Mouse (Mus musculus): ENCODE data around the gene Ctrl. TPM values are rescaled to one million over a fixed set of nuclear protein-coding genes. Genes with fewer than 3 reads are reported as not detected.

The Ctrl gene
- polyA plus RNA-seq, 1 experiment: 1.5 TPM

DNA sequence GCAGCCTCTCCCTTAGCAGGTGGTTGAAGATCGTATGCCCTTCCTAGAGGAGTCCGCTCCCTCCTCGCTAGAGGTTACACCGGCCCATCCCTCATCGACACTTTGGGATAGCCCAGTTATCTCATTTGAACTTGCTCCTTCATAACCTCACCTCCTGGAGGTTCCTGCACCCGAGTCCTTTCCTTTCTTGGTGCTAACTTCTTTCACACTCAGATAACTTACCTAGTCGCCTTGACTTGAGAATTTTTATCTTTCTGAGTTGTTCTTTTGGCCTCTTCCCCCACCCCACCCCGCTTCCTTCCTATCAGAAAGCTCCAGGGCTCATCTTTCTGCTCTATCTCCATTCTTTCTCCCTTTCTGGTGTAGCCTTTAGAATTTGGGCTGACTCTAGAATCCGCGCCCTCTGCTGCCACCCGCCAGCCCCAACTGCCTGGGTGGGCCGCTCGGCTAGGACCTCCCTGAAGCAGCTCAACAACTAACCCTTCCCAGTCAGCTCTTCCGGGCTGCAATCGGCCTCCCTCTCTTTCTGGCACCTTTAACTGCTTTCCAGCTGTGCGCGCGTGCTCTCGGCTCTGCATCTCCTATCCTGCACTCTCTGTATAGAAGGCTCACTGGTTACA lies 33.1 kb upstream of the Ctrl start:
- Histone ChIP-seq H3K4me1 (ENCODE audit: control insufficient read depth, insufficient read depth, low read length) (peaks cover 10% of the 10 kb centered on the region; the same call in 1 of the 2 replicates), H3K4me3 (ENCODE audit: insufficient read depth, low read depth, low read length) (peak overlapping the region; percentile 80; the same call in 1 of the 2 replicates), H3K36me3 (ENCODE audit: control insufficient read depth, insufficient read depth, low read length) (no peaks in the 10 kb centered on the region), H3K27me3 (replicated peaks; ENCODE audit: control insufficient read depth, insufficient read depth, low read length) (no peaks in the 10 kb centered on the region), H3K27ac (ENCODE audit: insufficient read depth, low read depth, low read length) (no peak overlapping the region)
- no peak for DNase-seq
- WGBS: 27% methylated on average over 19 of the region's 19 CpGs
- no peak for TF ChIP-seq CTCF (conservative IDR thresholded peaks at IDR 0.05; ENCODE audit: insufficient read depth, insufficient read length, low read depth, low read length)
- no peak for TF ChIP-seq POLR2A (IDR thresholded peaks at IDR 0.05; ENCODE audit: low read depth, low read length)

GRCm38 (mm10) chr8:105965905-105966341 lies 32.3 kb upstream of the Ctrl start, which contains the start of gene Slc12a4:
Slc12a4 (minus strand) TSS chr8:105966097.
- Histone ChIP-seq H3K27ac (ENCODE audit: insufficient read depth, low read depth, low read length) (peak within 1 kb of the TSS; percentile 84), H3K4me3 (ENCODE audit: insufficient read depth, low read depth, low read length) (peak within 1 kb of the TSS; percentile 80), H3K27me3 (replicated peaks; ENCODE audit: control insufficient read depth, insufficient read depth, low read length) (no peaks in the 10 kb centered on the region), H3K36me3 (ENCODE audit: control insufficient read depth, insufficient read depth, low read length) (no peaks in the 10 kb centered on the region), H3K4me1 (ENCODE audit: control insufficient read depth, insufficient read depth, low read length) (peaks cover 10% of the 10 kb centered on the region; the same call in 1 of the 2 replicates)
- WGBS: under 1% methylated on average over 47 of the region's 47 CpGs
- TF ChIP-seq CTCF (conservative IDR thresholded peaks at IDR 0.05; ENCODE audit: insufficient read depth, insufficient read length, low read depth, low read length) (no peak), POLR2A (IDR thresholded peaks at IDR 0.05; ENCODE audit: low read depth, low read length) (peak; percentile 48)
- DNase-seq: peak; percentile 83

GRCm38 (mm10) chr8:105965266-105965904 lies 31.7 kb upstream of the Ctrl start:
- Histone ChIP-seq H3K4me3 (ENCODE audit: insufficient read depth, low read depth, low read length) (peak overlapping the region; percentile 80), H3K27ac (ENCODE audit: insufficient read depth, low read depth, low read length) (peak overlapping the region; percentile 84), H3K27me3 (replicated peaks; ENCODE audit: control insufficient read depth, insufficient read depth, low read length) (no peaks in the 10 kb centered on the region), H3K36me3 (ENCODE audit: control insufficient read depth, insufficient read depth, low read length) (no peaks in the 10 kb centered on the region), H3K4me1 (ENCODE audit: control insufficient read depth, insufficient read depth, low read length) (peaks cover 10% of the 10 kb centered on the region; the same call in 1 of the 2 replicates)
- TF ChIP-seq CTCF (conservative IDR thresholded peaks at IDR 0.05; ENCODE audit: insufficient read depth, insufficient read length, low read depth, low read length): no peak
- no peak for TF ChIP-seq POLR2A (IDR thresholded peaks at IDR 0.05; ENCODE audit: low read depth, low read length)
- 5% methylated on average over 40 of the region's 40 CpGs for WGBS
- peak; percentile 37 for DNase-seq

DNA sequence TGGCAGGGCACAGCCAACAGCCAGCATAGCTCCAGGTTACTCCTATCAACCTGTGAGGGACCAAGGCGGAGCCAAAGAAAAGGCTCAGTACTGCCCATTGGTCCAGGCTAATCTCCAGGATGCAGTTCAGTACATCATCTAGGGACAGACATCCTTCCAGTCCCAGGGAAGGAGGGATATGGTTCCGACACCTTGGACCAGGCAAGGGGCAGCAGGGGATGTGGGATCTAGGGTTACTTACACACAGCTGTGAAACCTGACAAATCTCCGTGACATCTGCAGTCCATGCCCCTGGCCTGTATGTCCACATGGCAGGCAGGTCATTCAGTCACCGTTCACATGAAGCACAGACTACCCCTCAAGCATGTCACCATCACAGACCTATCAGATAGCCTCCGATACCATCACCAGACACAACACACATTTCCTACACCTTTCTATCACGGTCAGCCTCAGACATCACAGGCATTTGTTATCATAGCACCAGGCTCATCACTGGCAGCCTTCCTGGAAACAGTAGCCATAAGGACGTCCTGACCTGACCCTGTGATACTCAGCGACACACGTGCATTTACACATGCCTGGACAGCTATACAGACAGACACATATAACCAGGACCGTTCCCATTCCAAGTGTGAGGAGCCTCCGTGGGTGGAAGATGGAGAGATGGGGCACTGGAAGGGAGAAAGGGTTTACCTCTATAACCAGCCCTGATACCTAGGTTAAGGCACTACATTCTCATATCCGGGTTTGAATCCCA lies 31.0 kb upstream of the Ctrl start:
- H3K27ac ChIP-seq (ENCODE audit: insufficient read depth, low read depth, low read length): peak overlapping the region; percentile 84; the same call in 1 of the 2 replicates
- H3K36me3 ChIP-seq (ENCODE audit: control insufficient read depth, insufficient read depth, low read length): no peaks in the 10 kb centered on the region
- H3K4me3 ChIP-seq (ENCODE audit: insufficient read depth, low read depth, low read length): peak overlapping the region; percentile 80
- TF ChIP-seq CTCF (conservative IDR thresholded peaks at IDR 0.05; ENCODE audit: insufficient read depth, insufficient read length, low read depth, low read length): no peak
- no peak for TF ChIP-seq POLR2A (IDR thresholded peaks at IDR 0.05; ENCODE audit: low read depth, low read length)
- peaks cover 13% of the 10 kb centered on the region for H3K4me1 ChIP-seq (ENCODE audit: control insufficient read depth, insufficient read depth, low read length)
- 56% methylated on average over 12 of the region's 12 CpGs for WGBS
- DNase-seq: no peak
- H3K27me3 ChIP-seq (replicated peaks; ENCODE audit: control insufficient read depth, insufficient read depth, low read length): no peaks in the 10 kb centered on the region

- H3K36me3 ChIP-seq (ENCODE audit: control insufficient read depth, insufficient read depth, low read length): no peaks in the 10 kb centered on the region
- H3K4me3 ChIP-seq (ENCODE audit: insufficient read depth, low read depth, low read length): no peak overlapping the region
- 89% methylated on average over 10 of the region's 10 CpGs for WGBS
- no peak for DNase-seq
- no peak overlapping the region for H3K27ac ChIP-seq (ENCODE audit: insufficient read depth, low read depth, low read length)
- H3K27me3 ChIP-seq (replicated peaks; ENCODE audit: control insufficient read depth, insufficient read depth, low read length): no peaks in the 10 kb centered on the region
- peaks cover 14% of the 10 kb centered on the region for H3K4me1 ChIP-seq (ENCODE audit: control insufficient read depth, insufficient read depth, low read length)
- TF ChIP-seq POLR2A (IDR thresholded peaks at IDR 0.05; ENCODE audit: low read depth, low read length): no peak
- TF ChIP-seq CTCF (conservative IDR thresholded peaks at IDR 0.05; ENCODE audit: insufficient read depth, insufficient read length, low read depth, low read length): no peak
Observed at GRCm38 (mm10) chr8:105961536-105961935, 27.9 kb upstream of the Ctrl start.

- Histone ChIP-seq H3K36me3 (ENCODE audit: control insufficient read depth, insufficient read depth, low read length) (no peaks in the 10 kb centered on the region), H3K4me3 (ENCODE audit: insufficient read depth, low read depth, low read length) (no peak overlapping the region), H3K27me3 (replicated peaks; ENCODE audit: control insufficient read depth, insufficient read depth, low read length) (no peaks in the 10 kb centered on the region), H3K27ac (ENCODE audit: insufficient read depth, low read depth, low read length) (no peak overlapping the region), H3K4me1 (ENCODE audit: control insufficient read depth, insufficient read depth, low read length) (peaks cover 14% of the 10 kb centered on the region)
- TF ChIP-seq POLR2A (IDR thresholded peaks at IDR 0.05; ENCODE audit: low read depth, low read length): no peak
- TF ChIP-seq CTCF (conservative IDR thresholded peaks at IDR 0.05; ENCODE audit: insufficient read depth, insufficient read length, low read depth, low read length): no peak
- DNase-seq: no peak
- whole genome bisulfite sequencing: 87% methylated on average over 14 of the region's 14 CpGs
Observed at GRCm38 (mm10) chr8:105961101-105961500, 27.4 kb upstream of the Ctrl start.

Data from kidney, adult 2 months (tissue).